Mouse (Mus musculus) thymus, postnatal 36 days (tissue): ENCODE results near the gene Fam53b.
"Not testable (repeated sequence)": the region's sequence is repeated elsewhere in the genome, so short reads cannot be mapped to it uniquely, and the experiment has no call there.

Source experiments
- DNase-seq, 2 experiments: peaks; one replicate each; pipeline ENCODE4 v3.0.0; 2022; ENCODE audit warnings: mixed read lengths in 2 of 2

Fam53b gene

DNA sequence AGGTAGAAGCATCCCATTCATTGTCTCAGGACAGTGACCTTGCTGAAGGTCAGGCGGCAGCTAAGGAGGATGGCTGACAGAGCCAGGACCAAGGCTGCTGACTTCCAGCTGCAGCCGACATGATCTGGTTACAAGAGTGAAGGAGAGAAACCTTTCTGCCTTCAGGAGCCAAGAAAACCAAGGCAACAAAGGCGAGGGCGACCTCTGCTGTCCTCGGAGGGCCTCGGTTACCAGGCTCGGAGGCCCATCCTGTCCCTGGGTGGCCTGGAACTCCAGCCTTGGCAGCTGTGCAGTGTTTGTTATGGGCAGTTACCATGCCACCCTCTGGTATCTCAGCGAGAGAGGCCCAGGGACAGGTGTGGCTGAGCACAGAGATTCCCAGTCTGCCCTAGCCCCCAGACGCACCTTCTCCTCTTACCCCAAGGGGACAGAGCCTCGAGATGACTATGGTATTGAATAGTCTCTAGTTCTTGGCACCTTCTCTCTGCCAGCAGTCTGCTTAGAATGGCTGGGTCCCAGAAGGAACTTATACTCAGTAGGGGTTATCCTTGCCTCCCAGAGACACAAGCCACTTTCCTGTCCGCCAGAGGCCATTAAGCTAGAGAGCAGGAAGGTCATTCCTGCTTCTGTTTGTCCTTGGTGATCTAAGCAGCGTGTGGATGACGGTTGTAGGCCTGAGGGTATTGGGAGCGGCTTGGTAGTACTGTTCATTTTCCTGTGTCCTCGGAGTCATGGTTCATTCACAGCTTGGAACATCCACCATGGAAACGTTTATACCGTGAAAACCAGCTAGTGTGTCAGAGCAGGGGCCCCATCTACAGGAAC lies 139.5 kb downstream of the Fam53b start:
- no peak for DNase-seq

GRCm38 (mm10) chr7:132672481-132672959 lies 141.2 kb downstream of the Fam53b start:
- peak in 1 of 2 experiments; percentile 11 for DNase-seq

- DNase-seq, result no peak
Measured at GRCm38 (mm10) chr7:132670863-132671165, 142.9 kb downstream of the Fam53b start.

- DNase-seq, result no peak
Measured at GRCm38 (mm10) chr7:132669999-132670862, 143.5 kb downstream of the Fam53b start.

DNA sequence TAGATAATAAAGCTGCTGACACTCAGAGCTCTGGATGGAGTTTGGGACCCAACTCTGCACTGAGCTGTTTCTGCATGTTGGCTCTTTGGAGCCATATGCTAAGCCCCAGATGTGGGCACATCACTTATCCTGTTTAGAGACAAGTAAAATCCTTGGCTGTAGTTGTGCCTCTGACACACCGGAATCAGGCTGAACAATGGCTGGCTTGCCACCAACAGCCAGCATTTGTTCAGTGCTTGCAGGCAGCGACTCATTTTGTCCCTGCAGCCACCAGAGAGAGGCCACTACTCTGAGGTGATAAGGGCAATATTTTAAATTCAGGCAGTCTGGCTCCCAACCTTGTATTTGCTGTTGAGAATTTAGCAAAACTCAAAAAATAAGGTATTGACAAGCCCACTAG lies 145.1 kb downstream of the Fam53b start:
- no peak for DNase-seq

DNA sequence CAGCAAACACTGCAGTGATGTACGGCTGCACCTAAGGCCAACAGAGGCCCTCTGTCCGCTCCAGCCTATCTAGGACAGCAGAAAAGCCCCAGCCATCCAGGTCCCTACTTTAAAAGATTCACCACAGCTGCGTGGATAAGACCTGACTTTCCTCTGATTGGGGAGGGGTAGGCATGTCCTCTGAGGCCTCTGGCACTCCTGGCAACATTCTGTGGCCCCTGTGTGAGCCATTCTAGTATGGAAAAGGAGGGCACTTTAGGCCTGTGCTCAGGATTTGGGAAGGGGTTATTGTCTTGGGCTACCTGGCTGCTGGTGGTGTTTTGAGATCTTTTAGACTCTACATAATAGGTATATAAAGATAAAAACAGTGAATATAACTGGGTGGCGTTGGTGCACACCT lies 147.2 kb downstream of the Fam53b start:
- DNase-seq, result no peak

- DNase-seq, result no peak
Measured at GRCm38 (mm10) chr7:132665664-132666382, 147.9 kb downstream of the Fam53b start.

GRCm38 (mm10) chr7:132664815-132665214 lies 148.9 kb downstream of the Fam53b start:
- no peak for DNase-seq

GRCm38 (mm10) chr7:132662831-132663230 lies 150.9 kb downstream of the Fam53b start:
- DNase-seq, result not testable (repeated sequence)
